In genomic region chr7:49778904-49779615, GRCm38 (mm10) we compare ENCODE assay signal across 8 mouse cellular contexts. TPM values are rescaled to one million over a fixed set of nuclear protein-coding genes. Genes with fewer than 3 reads are reported as not detected.
DNase-seq lines count a peak whose midpoint lies in the region; ATAC-seq and TF ChIP-seq lines count a peak whose summit lies in the region.

No protein-coding gene starts in this region.

- no peak for TF ChIP-seq RAD21 in CH12.LX (IDR thresholded peaks at IDR 0.05; ENCODE audit: low read depth, low read length)

- H3K79me2 ChIP-seq in CH12.LX (replicated peaks; ENCODE audit: control insufficient read depth, extremely low read depth, insufficient read depth, poor library complexity, severe bottlenecking), result peaks cover 9% of the 10 kb centered on the region

- DNase-seq in heart, postnatal 10 days, result no peak
- DNase-seq in CH12.LX (ENCODE audit: extremely low read depth), result peak; percentile 37
- peak; percentile 55 for DNase-seq in intestine, embryonic 14.5 days (ENCODE audit: low spot score)
- DNase-seq in lung, postnatal 10 days, result peak; percentile 12
- DNase-seq in stomach, postnatal 0 days (ENCODE audit: low spot score), result peak; percentile 27
- no peak for DNase-seq in ovary, postnatal 14 days (ENCODE audit: low spot score)

- 80% methylated on average over 12 of the region's 12 CpGs for WGBS in heart, embryonic 14.5 days
- 73% methylated on average over 12 of the region's 12 CpGs for WGBS in intestine, embryonic 14.5 days
- 62% methylated on average over 12 of the region's 12 CpGs for WGBS in stomach, postnatal 0 days

- dilution Hi-C loops in CH12.LX (cut with MboI; ENCODE audit: extremely low pct_ligation_motif_present, extremely low pct_unique_long_range_greater_than_20kb, low sequenced_read_pairs), result no loop called here

- H3K4me3 ChIP-seq in heart, embryonic 14.5 days (ENCODE audit: control insufficient read depth in 1 of 2, insufficient read depth in 1 of 2, low read depth in 1 of 2, low read length in 2 of 2), result peak overlapping the region; percentile 68 to 73
- peak overlapping the region in 2 of 3 experiments; percentile 76 to 96 for H3K4me3 ChIP-seq in CH12.LX (replicated peaks in 1 of 3; ENCODE audit: low read depth in 2 of 3, low read length in 2 of 3, poor library complexity in 1 of 3)
- peak overlapping the region; percentile 49 for H3K4me3 ChIP-seq in cortical plate, adult 2 months (ENCODE audit: insufficient read depth, low read length)
- H3K4me3 ChIP-seq in intestine, embryonic 14.5 days (ENCODE audit: low read depth, low read length), result peak overlapping the region; percentile 65
- H3K4me3 ChIP-seq in stomach, postnatal 0 days (ENCODE audit: low read depth, low read length), result peak overlapping the region; percentile 70

- no peak for TF ChIP-seq CTCF in CH12.LX (conservative IDR thresholded peaks at IDR 0.05 in 1 of 2, IDR thresholded peaks at IDR 0.05 in 1 of 2; ENCODE audit: low read depth in 2 of 2, low read length in 2 of 2)
- no peak for TF ChIP-seq CTCF in cortical plate, adult 2 months (IDR thresholded peaks at IDR 0.05; ENCODE audit: extremely low read depth, insufficient read depth, low read length)
- TF ChIP-seq CTCF in stomach, postnatal 0 days (IDR thresholded peaks at IDR 0.05; ENCODE audit: low read depth), result no peak

- TF ChIP-seq EP300 in CH12.LX (IDR thresholded peaks at IDR 0.05; ENCODE audit: low read length), result no peak
- no peak for TF ChIP-seq EP300 in stomach, postnatal 0 days (optimal IDR thresholded peaks at IDR 0.05)

- no peak for ATAC-seq in heart, embryonic 14.5 days (ENCODE audit: insufficient number of reproducible peaks, insufficient read depth, low FRiP score, low read depth)
- ATAC-seq in intestine, embryonic 14.5 days (replicated peaks; ENCODE audit: low FRiP score, low TSS enrichment, low read depth), result 0 out of 2 replicates have a peak, but pooled peaks have one; percentile 1
- ATAC-seq in stomach, postnatal 0 days (ENCODE audit: low FRiP score, low TSS enrichment), result no peak; the same call in 1 of the 2 replicates

- H3K9me3 ChIP-seq in heart, embryonic 14.5 days (ENCODE audit: control insufficient read depth, low read length), result no peaks in the 10 kb centered on the region
- H3K9me3 ChIP-seq in CH12.LX (replicated peaks; ENCODE audit: low read length), result no peaks in the 10 kb centered on the region
- no peaks in the 10 kb centered on the region for H3K9me3 ChIP-seq in intestine, embryonic 14.5 days (ENCODE audit: control insufficient read depth, low read length)
- H3K9me3 ChIP-seq in stomach, postnatal 0 days (ENCODE audit: control insufficient read depth, low read length), result no peaks in the 10 kb centered on the region

- peak overlapping the region; percentile 72 for H3K4me2 ChIP-seq in heart, embryonic 14.5 days (ENCODE audit: low read length)
- peak overlapping the region; percentile 17 for H3K4me2 ChIP-seq in CH12.LX (ENCODE audit: insufficient read depth, low read depth, poor library complexity, severe bottlenecking)
- H3K4me2 ChIP-seq in intestine, embryonic 14.5 days (ENCODE audit: low read length), result peak overlapping the region; percentile 71
- H3K4me2 ChIP-seq in stomach, postnatal 0 days (replicated peaks; ENCODE audit: low read depth), result peak overlapping the region; percentile 83

- intact Hi-C loops in heart, postnatal 10 days (cut with DNase I), result loop anchor here (1.0 to 10.0 kb wide), 2 partner anchors 144 to 1656 kb away; no protein-coding TSS in a partner anchor

- in situ Hi-C loops in CH12.LX (cut with MboI; ENCODE audit: low pct_ligation_motif_present, low pct_unique_long_range_greater_than_20kb, low sequenced_read_pairs), result no loop called here

- H3K27me3 ChIP-seq in heart, embryonic 14.5 days (ENCODE audit: control insufficient read depth, insufficient read depth, low read length), result no peaks in the 10 kb centered on the region
- no peaks in the 10 kb centered on the region for H3K27me3 ChIP-seq in CH12.LX (replicated peaks)
- no peaks in the 10 kb centered on the region for H3K27me3 ChIP-seq in intestine, embryonic 14.5 days (replicated peaks; ENCODE audit: control insufficient read depth, insufficient read depth, low read length)
- no peaks in the 10 kb centered on the region for H3K27me3 ChIP-seq in stomach, postnatal 0 days (ENCODE audit: control insufficient read depth, insufficient read depth, low read length)

- TF ChIP-seq POLR2A in CH12.LX (IDR thresholded peaks at IDR 0.05; ENCODE audit: low read depth, low read length), result no peak
- TF ChIP-seq POLR2A in cortical plate, adult 2 months (IDR thresholded peaks at IDR 0.05; ENCODE audit: extremely low read depth, insufficient read depth, low read length), result no peak

- H3K9ac ChIP-seq in heart, embryonic 14.5 days (ENCODE audit: low read length), result peak overlapping the region; percentile 76
- H3K9ac ChIP-seq in CH12.LX (ENCODE audit: insufficient read depth, low read depth), result peak overlapping the region; percentile 98
- peak overlapping the region; percentile 77 for H3K9ac ChIP-seq in intestine, embryonic 14.5 days (ENCODE audit: low read length)
- H3K9ac ChIP-seq in stomach, postnatal 0 days (ENCODE audit: low read length), result no peak overlapping the region

- H3K36me3 ChIP-seq in heart, embryonic 14.5 days (ENCODE audit: control insufficient read depth, insufficient read depth, low read length), result peaks cover 35% of the 10 kb centered on the region
- peaks cover 29 to 43% of the 10 kb centered on the region in 2 experiments for H3K36me3 ChIP-seq in CH12.LX (replicated peaks in 1 of 2; ENCODE audit: control insufficient read depth in 1 of 2, insufficient read depth in 1 of 2, low read length in 1 of 2)
- peaks cover 30% of the 10 kb centered on the region for H3K36me3 ChIP-seq in intestine, embryonic 14.5 days (ENCODE audit: control insufficient read depth, insufficient read depth, low read length)
- H3K36me3 ChIP-seq in stomach, postnatal 0 days (ENCODE audit: control insufficient read depth, insufficient read depth, low read length), result 0 out of 2 replicates have a peak, but pooled peaks cover 2% of the 10 kb centered on the region

- peak overlapping the region in 1 of 2 experiments; percentile 64; a peak in 1 of 4 replicates for H3K27ac ChIP-seq in heart, embryonic 14.5 days (replicated peaks in 1 of 2; ENCODE audit: control insufficient read depth in 1 of 2, insufficient read depth in 1 of 2, low read depth in 2 of 2, low read length in 2 of 2)
- no peak overlapping the region for H3K27ac ChIP-seq in CH12.LX (ENCODE audit: insufficient read depth, low read depth)
- no peak overlapping the region for H3K27ac ChIP-seq in cortical plate, adult 2 months (ENCODE audit: insufficient read depth, low read length)
- H3K27ac ChIP-seq in intestine, embryonic 14.5 days (ENCODE audit: low read depth), result peak overlapping the region; percentile 78; the same call in 1 of the 2 replicates
- peak overlapping the region; percentile 86; the same call in 1 of the 2 replicates for H3K27ac ChIP-seq in stomach, postnatal 0 days (replicated peaks)

- H3K4me1 ChIP-seq in heart, embryonic 14.5 days (ENCODE audit: control insufficient read depth in 2 of 2, insufficient read depth in 2 of 2, low read length in 2 of 2), result peaks cover 5 to 15% of the 10 kb centered on the region in 2 experiments; a peak in 3 of 4 replicates
- H3K4me1 ChIP-seq in CH12.LX (ENCODE audit: control insufficient read depth in 1 of 2, insufficient read depth in 2 of 2), result peaks cover 7 to 23% of the 10 kb centered on the region in 2 experiments; a peak in 3 of 4 replicates
- H3K4me1 ChIP-seq in cortical plate, adult 2 months (ENCODE audit: control insufficient read depth, insufficient read depth, low read length), result peaks cover 6% of the 10 kb centered on the region; the same call in 1 of the 2 replicates
- peaks cover 7% of the 10 kb centered on the region for H3K4me1 ChIP-seq in intestine, embryonic 14.5 days (replicated peaks; ENCODE audit: control insufficient read depth, insufficient read depth, low read length)
- no peaks in the 10 kb centered on the region for H3K4me1 ChIP-seq in stomach, postnatal 0 days (replicated peaks; ENCODE audit: control insufficient read depth, insufficient read depth)

TF ChIP-seq in CH12.LX, 34 proteins besides CTCF, POLR2A, EP300 and RAD21:
- TF ChIP-seq JUN (IDR thresholded peaks at IDR 0.05; ENCODE audit: insufficient read depth, low read depth, low read length), result no peak
- no peak; the same call in 1 of the 2 replicates for TF ChIP-seq MAX (IDR thresholded peaks at IDR 0.05; ENCODE audit: low read length)
TF ChIP-seq in CH12.LX: peak in this region for 0.

RNA-seq across cellular contexts. Expression of gene Prmt3, which starts 0.9 kb away (rescaled TPM):
- polyA plus RNA-seq in heart, embryonic 14.5 days (2014; fragmentation: Nextera tagmentation; extraction: Ambion mirVana), result 45.7 and 48.4 TPM in 2 replicates
- total RNA-seq in heart, postnatal 10 days (2021), result 10 to 100 TPM; 14.4 to 15.4 TPM
- 47.9 and 54.4 TPM in 2 replicates for total RNA-seq in CH12.LX (2012; rRNA removed)
- 86.0 and 91.2 TPM in 2 replicates for total RNA-seq in CH12.LX (2014; rRNA removed)
- polyA plus RNA-seq in CH12.LX (2012; ENCODE audit: insufficient read length, low read depth), result 54.3 and 54.5 TPM in 2 replicates
- 28.0 and 28.7 TPM in 2 replicates for polyA plus RNA-seq in cortical plate, adult 2 months (2012; rRNA removed)
- 58.3 and 60.7 TPM in 2 replicates for polyA plus RNA-seq in intestine, embryonic 14.5 days (2014; fragmentation: Nextera tagmentation; extraction: Ambion mirVana)
- 23.5 and 24.5 TPM in 2 replicates for polyA plus RNA-seq in stomach, postnatal 0 days (2015; fragmentation: Nextera tagmentation; extraction: Ambion mirVana)

RNA-seq across cellular contexts. Expression of gene Htatip2, which starts 20.1 kb away (rescaled TPM):
- polyA plus RNA-seq in heart, embryonic 14.5 days (2014; fragmentation: Nextera tagmentation; extraction: Ambion mirVana), result 14.9 TPM in 2 replicates
- 1 to 10 TPM; 6.4 to 7.6 TPM for total RNA-seq in heart, postnatal 10 days (2021)
- not detected in 2 replicates for total RNA-seq in CH12.LX (2012; rRNA removed)
- not detected in 2 replicates for total RNA-seq in CH12.LX (2014; rRNA removed)
- not detected in 2 replicates for polyA plus RNA-seq in CH12.LX (2012; ENCODE audit: insufficient read length, low read depth)
- 15.8 and 16.3 TPM in 2 replicates for polyA plus RNA-seq in cortical plate, adult 2 months (2012; rRNA removed)
- polyA plus RNA-seq in intestine, embryonic 14.5 days (2014; fragmentation: Nextera tagmentation; extraction: Ambion mirVana), result 13.1 and 14.0 TPM in 2 replicates
- 85.4 and 96.0 TPM in 2 replicates for polyA plus RNA-seq in stomach, postnatal 0 days (2015; fragmentation: Nextera tagmentation; extraction: Ambion mirVana)

Comparison
In these comparisons a context has a peak if more than half of its experiments do, and no peak if none do; other contexts are left out.
1. H3K27ac ChIP-seq: peak in intestine, embryonic 14.5 days (single experiment) and stomach, postnatal 0 days (single experiment); none in CH12.LX (single experiment) and cortical plate, adult 2 months (single experiment).
2. H3K4me2 ChIP-seq: peak in every context shown above with its lines; median percentile 83 in stomach, postnatal 0 days; 72 in heart, embryonic 14.5 days; 71 in intestine, embryonic 14.5 days; 17 in CH12.LX.
3. DNase-seq: peak in CH12.LX (single experiment), intestine, embryonic 14.5 days (single experiment), lung, postnatal 10 days (single experiment) and stomach, postnatal 0 days (single experiment); none in heart, postnatal 10 days (0 of 2) and ovary, postnatal 14 days (single experiment).
4. RNA of gene Htatip2, which starts 20.1 kb away (polyA plus RNA-seq): 85.4 to 96.0 TPM in stomach, postnatal 0 days, 15.8 to 16.3 TPM in cortical plate, adult 2 months, 14.9 TPM in heart, embryonic 14.5 days and 13.1 to 14.0 TPM in intestine, embryonic 14.5 days; not detected in CH12.LX; every median in the first group is over 10 times any median in the second.
5. Peak in every context shown above with its lines, with median percentiles within 50 percentile points of each other: H3K4me3 ChIP-seq.